Mouse (Mus musculus) heart, adult 2 months (tissue): ENCODE results near the gene Slc35b1.
"Not testable (repeated sequence)": the region's sequence is repeated elsewhere in the genome, so short reads cannot be mapped to it uniquely, and the experiment has no call there.

Source experiments
- CTCF ChIP-seq: fragments of 200-600 bp; IDR thresholded peaks from 2 replicates; pipeline ENCODE4 v1.8.1; 2022; ENCODE audit warnings: antibody characterized with exemption, mild to moderate bottlenecking, moderate library complexity
- EP300 ChIP-seq: fragments of 200-500 bp; IDR thresholded peaks from 2 replicates; pipeline ENCODE4 v1.6.1; 2011; ENCODE audit warnings: low read depth, low read length, control low read depth; ENCODE audit not compliant: insufficient read depth
- POLR2A ChIP-seq: fragments of 200-500 bp; IDR thresholded peaks from 2 replicates; pipeline ENCODE4 v1.6.1; 2011; ENCODE audit warnings: mild to moderate bottlenecking, low read depth, low read length, control low read depth; ENCODE audit not compliant: insufficient read depth

- not testable (repeated sequence) for TF ChIP-seq CTCF, POLR2A, EP300
These were observed 21.9 kb downstream of the Slc35b1 start for GRCm38 (mm10) chr11:95406398-95406797.
